ENCODE assay signal across 9 mouse cellular contexts in the genomic region with DNA sequence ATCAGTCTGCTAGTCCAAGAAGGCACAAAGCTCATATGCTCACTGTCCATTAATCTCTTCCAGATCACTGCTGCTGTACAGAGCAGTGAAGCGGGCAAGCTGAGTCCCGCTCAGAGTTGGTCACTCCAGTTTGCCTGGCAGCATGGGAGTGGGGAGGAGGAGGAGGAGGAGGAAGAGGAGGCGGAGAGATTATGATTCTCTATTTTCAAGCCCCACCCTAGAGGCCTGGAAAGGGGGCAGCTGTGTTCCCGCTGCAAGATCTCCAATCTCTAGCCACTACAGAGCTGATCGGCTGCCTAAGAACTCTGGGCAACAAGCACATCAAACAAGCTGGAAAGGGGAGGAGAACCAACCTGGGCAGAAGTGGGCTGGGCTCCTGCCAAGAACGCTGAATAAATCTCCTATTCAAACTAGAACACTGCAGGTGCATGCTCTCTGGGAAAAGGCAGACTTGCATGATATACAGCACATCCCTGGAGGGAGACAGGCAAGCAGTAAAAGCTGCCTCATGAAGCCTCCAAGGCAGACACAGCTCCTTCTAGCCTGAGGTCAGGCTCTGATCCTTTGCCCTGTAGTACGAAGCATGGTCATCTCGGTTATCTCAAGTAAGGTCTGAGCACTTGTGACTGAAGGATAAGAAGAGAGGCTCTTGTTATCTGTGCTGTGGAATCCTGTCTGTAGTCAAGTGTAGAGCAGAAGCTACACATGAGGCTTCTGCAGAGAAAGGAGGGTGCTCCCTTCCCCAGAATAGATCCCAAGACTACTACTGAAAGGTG. TPM values are rescaled to one million over a fixed set of nuclear protein-coding genes. Genes with fewer than 3 reads are reported as not detected.
DNase-seq lines count a peak whose midpoint lies in the region.
"Had no signal": no experiment of that assay in that cellular context is flagged by ENCODE, and none has a peak within 500 bp of the region (broad histone marks: within the 10 kb centered on the region; RNA-seq: fewer than 3 reads in every experiment).

No protein-coding gene starts in this region.

- intact Hi-C loops in left cerebral cortex, postnatal 4 days (cut with DNase I) = no loop called here

- no peaks in the 10 kb centered on the region for H3K27me3 ChIP-seq in hindbrain, embryonic 10.5 days (ENCODE audit: insufficient read depth, poor library complexity, severe bottlenecking)
- H3K27me3 ChIP-seq: CH12.LX had no signal

- peaks cover 11% of the 10 kb centered on the region; the same call in 1 of the 2 replicates for H3K36me3 ChIP-seq in hindbrain, embryonic 10.5 days

- no peak overlapping the region for H3K4me3 ChIP-seq in hindbrain, embryonic 10.5 days

- peak overlapping the region; percentile 45 for H3K27ac ChIP-seq in hindbrain, embryonic 10.5 days

- peak; percentile 37 for DNase-seq in embryo, embryonic 10 days (ENCODE audit: low spot score)
- DNase-seq in embryo, embryonic 9.5 days (ENCODE audit: extremely low spot score) = no peak
- peak; percentile 29 for DNase-seq in embryo, embryonic 10.5 days (ENCODE audit: low spot score)
- no peak for DNase-seq in hindbrain, embryonic 10.5 days (ENCODE audit: low spot score)
- peak; percentile 17 for DNase-seq in left cerebral cortex, postnatal 4 days
- peak; percentile 25 for DNase-seq in mesoderm, embryonic 11.5 days (ENCODE audit: low read depth, low spot score)
- peak; percentile 37 for DNase-seq in urinary bladder, postnatal 25 days (ENCODE audit: low spot score)
- DNase-seq in MN1 (ENCODE audit: low spot score) = no peak

- peaks cover 63% of the 10 kb centered on the region for H3K4me1 ChIP-seq in hindbrain, embryonic 10.5 days (replicated peaks)

- whole genome bisulfite sequencing in hindbrain, embryonic 10.5 days = 75% methylated on average over 8 of the region's 8 CpGs

- no peaks in the 10 kb centered on the region for H3K9me3 ChIP-seq in hindbrain, embryonic 10.5 days

RNA-seq across cellular contexts. Expression of a gene that starts 33.5 kb away (rescaled TPM):
- 47.0 and 56.5 TPM in 2 replicates for polyA plus RNA-seq in hindbrain, embryonic 10.5 days (2016; fragmentation: Nextera tagmentation; extraction: Ambion mirVana)
- 100 to 1,000 TPM in 1 of 2 experiments, 10 to 100 TPM in 1; 91.2 to 108 TPM for total RNA-seq in left cerebral cortex, postnatal 4 days (2021)

RNA-seq across cellular contexts. Expression of a gene that starts 41.1 kb away (rescaled TPM):
- polyA plus RNA-seq in hindbrain, embryonic 10.5 days (2016; fragmentation: Nextera tagmentation; extraction: Ambion mirVana) = 72.0 and 79.1 TPM in 2 replicates
- total RNA-seq in left cerebral cortex, postnatal 4 days (2021) = 10 to 100 TPM; 29.7 to 30.4 TPM

Comparison
In these comparisons a context has a peak if more than half of its experiments do, and no peak if none do; other contexts are left out.
1. DNase-seq: peak in embryo, embryonic 10 days (single experiment), embryo, embryonic 10.5 days (single experiment), left cerebral cortex, postnatal 4 days (single experiment), mesoderm, embryonic 11.5 days (single experiment) and urinary bladder, postnatal 25 days (single experiment); none in embryo, embryonic 9.5 days (single experiment), hindbrain, embryonic 10.5 days (single experiment) and MN1 (single experiment).